Mouse (Mus musculus) layer of hippocampus, adult 2 months (tissue): Measurements from ENCODE around the gene Crbn. TPM values are rescaled to one million over a fixed set of nuclear protein-coding genes. Genes with fewer than 3 reads are reported as not detected.

Experiments used
- DNase-seq, 2 experiments: peaks; one replicate each; pipeline ENCODE4 v3.0.0; 2022; ENCODE audit warnings: low spot score in 2 of 2
- H3K27ac ChIP-seq: fragments of 200-600 bp; 2 replicates; pipeline ENCODE4 v1.8.1; 2022
- H3K4me3 ChIP-seq: fragments of 200-600 bp; 2 replicates; pipeline ENCODE4 v1.8.1; 2022; ENCODE audit warnings: mild to moderate bottlenecking
- CTCF ChIP-seq: fragments of 200-600 bp; conservative IDR thresholded peaks from 2 replicates; pipeline ENCODE4 v1.8.1; 2022; ENCODE audit warnings: antibody characterized with exemption, mild to moderate bottlenecking, moderate library complexity
- total RNA-seq, 2 experiments: library from RNA; stranded (reverse); gene quantifications; 2 replicates each; pipeline ENCODE4 v1.2.3; 2021

The Crbn gene
- total RNA-seq, 2 experiments from 2014 or later = 102 to 108 TPM

- DNase-seq = no peak
- H3K27ac ChIP-seq = no peak within 1 kb of the TSS
- no peak for TF ChIP-seq CTCF
- H3K4me3 ChIP-seq = no peak within 1 kb of the TSS
These were observed 50.9 kb downstream of the Crbn start, which contains the start of gene Il5ra for GRCm38 (mm10) chr6:106748887-106749388. Gene Il5ra, minus strand, starts transcription at chr6:106749037.

GRCm38 (mm10) chr6:106747804-106748203, 52.1 kb downstream of the Crbn start:
- no peak for DNase-seq
- TF ChIP-seq CTCF = no peak
- Histone ChIP-seq H3K4me3 (no peak overlapping the region), H3K27ac (no peak overlapping the region)

GRCm38 (mm10) chr6:106747251-106747650, 52.6 kb downstream of the Crbn start:
- TF ChIP-seq CTCF = no peak
- Histone ChIP-seq H3K4me3 (no peak overlapping the region), H3K27ac (no peak overlapping the region)
- no peak for DNase-seq

- Histone ChIP-seq H3K27ac (no peak overlapping the region), H3K4me3 (no peak overlapping the region)
- DNase-seq = no peak
- no peak for TF ChIP-seq CTCF
These were observed 54.0 kb downstream of the Crbn start for GRCm38 (mm10) chr6:106745673-106746394.

- no peak for TF ChIP-seq CTCF
- Histone ChIP-seq H3K4me3 (no peak overlapping the region), H3K27ac (no peak overlapping the region)
- DNase-seq = no peak
These were observed 56.2 kb downstream of the Crbn start for GRCm38 (mm10) chr6:106743556-106744233.

GRCm38 (mm10) chr6:106740244-106740825, 59.5 kb downstream of the Crbn start:
- DNase-seq = no peak
- H3K4me3 ChIP-seq = no peak overlapping the region
- no peak for TF ChIP-seq CTCF
- no peak overlapping the region for H3K27ac ChIP-seq

- no peak for TF ChIP-seq CTCF
- Histone ChIP-seq H3K4me3 (no peak overlapping the region), H3K27ac (no peak overlapping the region)
- no peak for DNase-seq
These were observed 61.6 kb downstream of the Crbn start for GRCm38 (mm10) chr6:106738229-106738628.

GRCm38 (mm10) chr6:106732563-106732962, 67.3 kb downstream of the Crbn start:
- no peak for DNase-seq
- H3K27ac ChIP-seq = no peak overlapping the region
- H3K4me3 ChIP-seq = no peak overlapping the region
- no peak for TF ChIP-seq CTCF

Other genes starting within 250 kb of the Crbn start
- not detected for gene Il5ra, start 51.0 kb downstream of the Crbn start, total RNA-seq
- gene Trnt1, start 31.0 kb downstream of the Crbn start, total RNA-seq = 10 to 100 TPM; 52.3 to 57.5 TPM